Mouse (Mus musculus): ENCODE results near the gene Uhmk1. TPM values are rescaled to one million over a fixed set of nuclear protein-coding genes. Genes with fewer than 3 reads are reported as not detected.

Gene Uhmk1
- polyA plus RNA-seq, 1 experiment from 2014 or later, result 7.0 TPM

GRCm38 (mm10) chr1:170200379-170200778 is 14.8 kb downstream of the Uhmk1 start:
- 82% methylated on average over 3 of the region's 3 CpGs for WGBS
- H3K4me2 ChIP-seq (ENCODE audit: low read length), result no peak overlapping the region
- ATAC-seq (replicated peaks; ENCODE audit: low FRiP score, low read depth), result no peak
- no peak overlapping the region for H3K27ac ChIP-seq
- peak; percentile 25 for DNase-seq (ENCODE audit: low spot score)
- H3K9me3 ChIP-seq (replicated peaks; ENCODE audit: low read length), result no peaks in the 10 kb centered on the region
- no peak overlapping the region for H3K4me3 ChIP-seq (replicated peaks; ENCODE audit: low read depth, low read length)
- H3K9ac ChIP-seq (ENCODE audit: low read depth, low read length), result no peak overlapping the region
- no peaks in the 10 kb centered on the region for H3K27me3 ChIP-seq (ENCODE audit: insufficient read depth, low read length)
- TF ChIP-seq CTCF (IDR thresholded peaks at IDR 0.05; ENCODE audit: low read depth), result peak; percentile 56
- no peaks in the 10 kb centered on the region for H3K4me1 ChIP-seq (replicated peaks; ENCODE audit: insufficient read depth, low read length)
- H3K36me3 ChIP-seq (ENCODE audit: insufficient read depth, low read length), result peaks cover 46% of the 10 kb centered on the region

GRCm38 (mm10) chr1:170196211-170196610 is 19.0 kb downstream of the Uhmk1 start:
- no peak for TF ChIP-seq CTCF (IDR thresholded peaks at IDR 0.05; ENCODE audit: low read depth)
- 95% methylated on average over 8 of the region's 8 CpGs for WGBS
- DNase-seq (ENCODE audit: low spot score) (no peak), ATAC-seq (replicated peaks; ENCODE audit: low FRiP score, low read depth) (no peak)
- no peaks in the 10 kb centered on the region for H3K27me3 ChIP-seq (ENCODE audit: insufficient read depth, low read length)
- H3K4me3 ChIP-seq (replicated peaks; ENCODE audit: low read depth, low read length), result no peak overlapping the region
- H3K36me3 ChIP-seq (ENCODE audit: insufficient read depth, low read length), result peaks cover 54% of the 10 kb centered on the region
- no peak overlapping the region for H3K9ac ChIP-seq (ENCODE audit: low read depth, low read length)
- H3K4me1 ChIP-seq (replicated peaks; ENCODE audit: insufficient read depth, low read length), result no peaks in the 10 kb centered on the region
- H3K4me2 ChIP-seq (ENCODE audit: low read length), result no peak overlapping the region
- no peak overlapping the region for H3K27ac ChIP-seq
- no peaks in the 10 kb centered on the region for H3K9me3 ChIP-seq (replicated peaks; ENCODE audit: low read length)

GRCm38 (mm10) chr1:170191925-170192324 is 23.3 kb downstream of the Uhmk1 start:
- Histone ChIP-seq H3K4me2 (ENCODE audit: low read length) (no peak overlapping the region), H3K9me3 (replicated peaks; ENCODE audit: low read length) (no peaks in the 10 kb centered on the region), H3K4me1 (replicated peaks; ENCODE audit: insufficient read depth, low read length) (no peaks in the 10 kb centered on the region), H3K27ac (no peak overlapping the region), H3K27me3 (ENCODE audit: insufficient read depth, low read length) (no peaks in the 10 kb centered on the region), H3K9ac (ENCODE audit: low read depth, low read length) (no peak overlapping the region), H3K36me3 (ENCODE audit: insufficient read depth, low read length) (peaks cover 28% of the 10 kb centered on the region), H3K4me3 (replicated peaks; ENCODE audit: low read depth, low read length) (no peak overlapping the region)
- ATAC-seq (replicated peaks; ENCODE audit: low FRiP score, low read depth), result no peak
- no peak for DNase-seq (ENCODE audit: low spot score)
- 93% methylated on average over 1 of the region's 1 CpGs for WGBS
- no peak for TF ChIP-seq CTCF (IDR thresholded peaks at IDR 0.05; ENCODE audit: low read depth)

- no peak overlapping the region for H3K27ac ChIP-seq
- no peak overlapping the region for H3K9ac ChIP-seq (ENCODE audit: low read depth, low read length)
- ATAC-seq (replicated peaks; ENCODE audit: low FRiP score, low read depth), result no peak
- H3K36me3 ChIP-seq (ENCODE audit: insufficient read depth, low read length), result peaks cover 20% of the 10 kb centered on the region
- H3K4me2 ChIP-seq (ENCODE audit: low read length), result no peak overlapping the region
- TF ChIP-seq CTCF (IDR thresholded peaks at IDR 0.05; ENCODE audit: low read depth), result no peak
- no peaks in the 10 kb centered on the region for H3K9me3 ChIP-seq (replicated peaks; ENCODE audit: low read length)
- H3K27me3 ChIP-seq (ENCODE audit: insufficient read depth, low read length), result no peaks in the 10 kb centered on the region
- no peaks in the 10 kb centered on the region for H3K4me1 ChIP-seq (replicated peaks; ENCODE audit: insufficient read depth, low read length)
- DNase-seq (ENCODE audit: low spot score), result no peak
- 56% methylated on average over 4 of the region's 4 CpGs for WGBS
- no peak overlapping the region for H3K4me3 ChIP-seq (replicated peaks; ENCODE audit: low read depth, low read length)
Observed at GRCm38 (mm10) chr1:170190225-170190624, 25.0 kb downstream of the Uhmk1 start.

- DNase-seq (ENCODE audit: low spot score), result peak; percentile 4
Observed at GRCm38 (mm10) chr1:170188601-170189000, 26.6 kb downstream of the Uhmk1 start.

GRCm38 (mm10) chr1:170186531-170186930 is 28.7 kb downstream of the Uhmk1 start:
- no peak overlapping the region for H3K4me2 ChIP-seq (ENCODE audit: low read length)
- no peaks in the 10 kb centered on the region for H3K36me3 ChIP-seq (ENCODE audit: insufficient read depth, low read length)
- H3K9me3 ChIP-seq (replicated peaks; ENCODE audit: low read length), result no peaks in the 10 kb centered on the region
- ATAC-seq (replicated peaks; ENCODE audit: low FRiP score, low read depth) (no peak), DNase-seq (ENCODE audit: low spot score) (no peak)
- no peak overlapping the region for H3K27ac ChIP-seq
- TF ChIP-seq CTCF (IDR thresholded peaks at IDR 0.05; ENCODE audit: low read depth), result no peak
- no peaks in the 10 kb centered on the region for H3K27me3 ChIP-seq (ENCODE audit: insufficient read depth, low read length)
- no peak overlapping the region for H3K9ac ChIP-seq (ENCODE audit: low read depth, low read length)
- H3K4me1 ChIP-seq (replicated peaks; ENCODE audit: insufficient read depth, low read length), result no peaks in the 10 kb centered on the region
- no peak overlapping the region for H3K4me3 ChIP-seq (replicated peaks; ENCODE audit: low read depth, low read length)
- 87% methylated on average over 5 of the region's 5 CpGs for WGBS

More at GRCm38 (mm10) chr1:170188601-170189000, 26.6 kb downstream of the Uhmk1 start:
- H3K4me1 ChIP-seq (replicated peaks; ENCODE audit: insufficient read depth, low read length), result no peaks in the 10 kb centered on the region
- no peaks in the 10 kb centered on the region for H3K9me3 ChIP-seq (replicated peaks; ENCODE audit: low read length)
- no peak overlapping the region for H3K9ac ChIP-seq (ENCODE audit: low read depth, low read length)
- no peak overlapping the region; the same call in 1 of the 2 replicates for H3K4me2 ChIP-seq (ENCODE audit: low read length)
- TF ChIP-seq CTCF (IDR thresholded peaks at IDR 0.05; ENCODE audit: low read depth), result no peak
- H3K4me3 ChIP-seq (replicated peaks; ENCODE audit: low read depth, low read length), result no peak overlapping the region
- H3K27ac ChIP-seq, result no peak overlapping the region
- ATAC-seq (replicated peaks; ENCODE audit: low FRiP score, low read depth), result no peak
- no peaks in the 10 kb centered on the region for H3K27me3 ChIP-seq (ENCODE audit: insufficient read depth, low read length)
- peaks cover 11% of the 10 kb centered on the region for H3K36me3 ChIP-seq (ENCODE audit: insufficient read depth, low read length)
- 38% methylated on average over 11 of the region's 11 CpGs for WGBS

- ATAC-seq (replicated peaks; ENCODE audit: low FRiP score, low read depth) (no peak), DNase-seq (ENCODE audit: low spot score) (no peak)
- H3K9ac ChIP-seq (ENCODE audit: low read depth, low read length), result no peak overlapping the region
- no peak for TF ChIP-seq CTCF (IDR thresholded peaks at IDR 0.05; ENCODE audit: low read depth)
- H3K9me3 ChIP-seq (replicated peaks; ENCODE audit: low read length), result no peaks in the 10 kb centered on the region
- H3K27me3 ChIP-seq (ENCODE audit: insufficient read depth, low read length), result no peaks in the 10 kb centered on the region
- H3K36me3 ChIP-seq (ENCODE audit: insufficient read depth, low read length), result no peaks in the 10 kb centered on the region
- no peak overlapping the region for H3K4me2 ChIP-seq (ENCODE audit: low read length)
- 88% methylated on average over 3 of the region's 3 CpGs for WGBS
- H3K4me3 ChIP-seq (replicated peaks; ENCODE audit: low read depth, low read length), result no peak overlapping the region
- H3K27ac ChIP-seq, result no peak overlapping the region
- no peaks in the 10 kb centered on the region for H3K4me1 ChIP-seq (replicated peaks; ENCODE audit: insufficient read depth, low read length)
Observed at GRCm38 (mm10) chr1:170185137-170185536, 30.1 kb downstream of the Uhmk1 start.

All from kidney, postnatal 0 days (tissue).